Mouse (Mus musculus): ENCODE results near the gene Fadd. TPM values are rescaled to one million over a fixed set of nuclear protein-coding genes. Genes with fewer than 3 reads are reported as not detected.

Gene Fadd
- total and polyA plus RNA-seq, 2 experiments from 2014 or later = 5.2 to 10.6 TPM

DNA sequence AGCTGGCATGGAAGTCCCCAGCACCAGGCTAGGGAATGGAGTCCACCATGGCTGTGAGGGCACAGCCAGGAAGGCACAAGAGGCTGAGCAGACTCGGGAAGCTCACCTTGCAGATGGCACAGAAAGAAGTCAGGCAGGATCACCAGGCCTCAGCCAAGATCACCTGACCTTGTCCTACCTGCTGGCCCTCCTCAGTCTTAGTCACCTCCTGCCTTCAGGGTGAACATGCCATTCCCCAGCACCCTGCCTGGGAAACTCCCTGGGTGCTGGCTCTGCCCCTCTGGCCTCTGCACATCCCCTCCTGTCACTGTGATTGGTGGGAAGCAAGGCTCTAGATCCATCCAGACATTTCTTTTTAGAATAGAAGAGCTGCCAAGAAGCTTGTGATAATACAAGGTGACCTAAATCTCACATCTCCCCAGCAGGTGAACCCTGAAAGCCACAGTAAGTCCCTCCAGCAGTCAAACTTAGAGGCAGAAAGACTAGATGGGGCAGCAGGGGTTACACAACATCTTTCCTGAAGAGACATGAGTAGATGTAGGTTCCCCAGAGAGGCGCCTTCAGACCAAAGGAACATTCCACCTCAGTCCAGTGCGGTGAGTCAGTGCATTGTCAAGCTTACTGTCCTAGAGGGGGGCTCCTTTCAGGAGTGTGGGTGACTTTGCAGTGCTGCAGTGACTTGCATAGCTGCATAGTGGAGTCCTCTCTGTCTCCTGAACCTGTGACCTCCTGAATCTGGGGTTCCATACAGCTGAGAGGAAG is 15.2 kb downstream of the Fadd start:
- Histone ChIP-seq H3K4me2 (ENCODE audit: low read depth, low read length) (no peak overlapping the region), H3K9me3 (replicated peaks; ENCODE audit: control insufficient read depth, low read length) (no peaks in the 10 kb centered on the region), H3K36me3 (replicated peaks; ENCODE audit: control insufficient read depth, insufficient read depth, low read length) (no peaks in the 10 kb centered on the region), H3K27ac (ENCODE audit: low read depth) (no peak overlapping the region), H3K4me1 (ENCODE audit: control insufficient read depth, insufficient read depth) (peaks cover 17% of the 10 kb centered on the region), H3K27me3 (ENCODE audit: control insufficient read depth, insufficient read depth, low read length) (no peaks in the 10 kb centered on the region), H3K4me3 (ENCODE audit: low read depth, low read length) (no peak overlapping the region), H3K9ac (replicated peaks; ENCODE audit: low read depth, low read length) (no peak overlapping the region)
- ATAC-seq (ENCODE audit: insufficient read depth, low read depth) (no peak), DNase-seq (ENCODE audit: low spot score) (no peak)
- WGBS = 65% methylated on average over 3 of the region's 3 CpGs
- no peak for TF ChIP-seq CTCF (IDR thresholded peaks at IDR 0.05; ENCODE audit: low read depth)
- no peak for TF ChIP-seq EP300 (IDR thresholded peaks at IDR 0.05; ENCODE audit: low read depth)

DNA sequence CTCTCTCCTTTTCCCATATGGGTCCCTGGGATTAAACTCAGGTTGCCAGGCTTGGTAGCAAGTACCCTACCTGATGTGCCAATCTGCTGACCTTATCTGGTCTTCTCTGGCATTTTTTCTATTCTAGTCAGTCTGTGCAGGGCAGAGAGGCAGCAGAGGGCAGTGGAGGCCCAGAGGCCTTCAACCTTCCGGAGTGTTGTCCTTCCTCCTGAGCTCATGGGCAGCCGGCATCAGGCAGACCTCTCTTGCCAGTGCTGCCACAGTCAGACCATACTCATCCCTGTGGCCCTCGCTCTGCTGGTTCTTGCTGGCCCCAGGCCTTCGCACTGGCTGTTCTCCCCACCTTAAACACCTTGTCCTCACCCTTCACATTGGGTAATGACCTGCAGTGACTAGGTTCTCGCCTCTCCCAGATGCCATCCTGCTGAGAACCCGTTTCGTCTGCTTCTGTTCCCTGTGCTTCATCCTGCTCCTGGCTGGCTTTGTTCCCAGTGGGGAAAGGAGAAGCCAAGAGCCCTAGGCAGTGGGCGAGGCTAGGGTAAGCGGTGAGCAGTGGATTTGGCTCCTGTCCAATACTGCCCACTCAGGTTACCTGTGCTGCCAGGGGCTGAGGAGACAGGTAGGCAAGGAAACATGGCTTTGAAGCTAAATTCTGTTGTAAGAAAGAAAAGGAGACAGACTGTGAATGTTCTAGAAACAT is 18.7 kb downstream of the Fadd start:
- H3K4me1 ChIP-seq (ENCODE audit: control insufficient read depth, insufficient read depth) = peaks cover 5% of the 10 kb centered on the region
- no peak overlapping the region for H3K4me2 ChIP-seq (ENCODE audit: low read depth, low read length)
- 41% methylated on average over 9 of the region's 9 CpGs for WGBS
- H3K27ac ChIP-seq (ENCODE audit: low read depth) = no peak overlapping the region
- DNase-seq (ENCODE audit: low spot score) = no peak
- no peak overlapping the region for H3K9ac ChIP-seq (replicated peaks; ENCODE audit: low read depth, low read length)
- H3K4me3 ChIP-seq (ENCODE audit: low read depth, low read length) = no peak overlapping the region
- ATAC-seq (ENCODE audit: insufficient read depth, low read depth) = peak; percentile 27; the same call in 1 of the 2 replicates
- no peaks in the 10 kb centered on the region for H3K9me3 ChIP-seq (replicated peaks; ENCODE audit: control insufficient read depth, low read length)
- H3K27me3 ChIP-seq (ENCODE audit: control insufficient read depth, insufficient read depth, low read length) = no peaks in the 10 kb centered on the region
- TF ChIP-seq CTCF (IDR thresholded peaks at IDR 0.05; ENCODE audit: low read depth) (peak; percentile 14; the same call in 1 of the 2 replicates), EP300 (IDR thresholded peaks at IDR 0.05; ENCODE audit: low read depth) (no peak)
- no peaks in the 10 kb centered on the region for H3K36me3 ChIP-seq (replicated peaks; ENCODE audit: control insufficient read depth, insufficient read depth, low read length)

DNA sequence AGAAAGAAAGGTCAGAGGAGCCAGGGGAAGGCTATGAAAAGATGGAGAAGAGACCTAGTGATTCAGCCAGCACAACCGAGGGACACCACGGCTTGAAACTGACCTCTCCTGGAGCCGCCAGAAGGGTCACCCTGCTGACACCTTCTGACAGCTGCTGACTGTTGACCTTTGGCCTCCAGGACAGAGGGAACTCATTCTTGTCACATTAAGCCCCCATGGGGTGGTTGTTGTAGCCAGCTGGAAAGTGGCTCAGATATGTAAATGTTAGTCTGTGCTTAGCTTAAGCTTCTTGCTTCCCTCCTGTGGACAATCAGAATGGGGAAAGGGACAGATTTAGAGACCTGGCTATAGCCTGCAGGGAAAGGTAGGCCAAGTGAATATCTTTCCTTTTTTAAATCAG is 20.2 kb downstream of the Fadd start:
- TF ChIP-seq EP300 (IDR thresholded peaks at IDR 0.05; ENCODE audit: low read depth) = no peak
- no peak for TF ChIP-seq CTCF (IDR thresholded peaks at IDR 0.05; ENCODE audit: low read depth)
- H3K4me2 ChIP-seq (ENCODE audit: low read depth, low read length) = no peak overlapping the region
- DNase-seq (ENCODE audit: low spot score) (no peak), ATAC-seq (ENCODE audit: insufficient read depth, low read depth) (no peak)
- H3K9ac ChIP-seq (replicated peaks; ENCODE audit: low read depth, low read length) = no peak overlapping the region
- H3K4me3 ChIP-seq (ENCODE audit: low read depth, low read length) = no peak overlapping the region
- H3K27ac ChIP-seq (ENCODE audit: low read depth) = no peak overlapping the region
- 38% methylated on average over 3 of the region's 3 CpGs for WGBS
- no peaks in the 10 kb centered on the region for H3K9me3 ChIP-seq (replicated peaks; ENCODE audit: control insufficient read depth, low read length)
- peaks cover 5% of the 10 kb centered on the region for H3K4me1 ChIP-seq (ENCODE audit: control insufficient read depth, insufficient read depth)
- H3K36me3 ChIP-seq (replicated peaks; ENCODE audit: control insufficient read depth, insufficient read depth, low read length) = no peaks in the 10 kb centered on the region
- no peaks in the 10 kb centered on the region for H3K27me3 ChIP-seq (ENCODE audit: control insufficient read depth, insufficient read depth, low read length)

DNA sequence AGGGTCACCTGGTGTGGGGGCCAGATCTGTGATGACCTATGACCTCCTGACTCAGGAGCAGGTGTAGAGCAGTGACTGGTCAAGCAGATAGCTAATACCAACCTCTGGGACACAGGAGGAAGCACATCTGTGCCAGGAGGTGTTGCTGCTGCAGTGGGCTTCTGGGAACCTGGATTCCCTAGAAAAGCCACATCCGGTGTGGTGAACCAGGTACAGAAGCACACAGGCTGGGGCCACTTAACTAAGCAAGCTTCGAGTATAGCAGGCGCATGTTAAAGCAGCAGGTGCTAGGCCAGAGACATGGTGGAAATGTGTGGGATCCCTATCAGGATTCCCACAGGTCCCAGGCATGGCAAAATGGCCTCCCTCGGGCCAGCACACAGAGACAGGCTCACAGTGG is 21.7 kb downstream of the Fadd start:
- no peak for ATAC-seq (ENCODE audit: insufficient read depth, low read depth)
- no peak overlapping the region for H3K9ac ChIP-seq (replicated peaks; ENCODE audit: low read depth, low read length)
- 83% methylated on average over 4 of the region's 4 CpGs for WGBS

DNA sequence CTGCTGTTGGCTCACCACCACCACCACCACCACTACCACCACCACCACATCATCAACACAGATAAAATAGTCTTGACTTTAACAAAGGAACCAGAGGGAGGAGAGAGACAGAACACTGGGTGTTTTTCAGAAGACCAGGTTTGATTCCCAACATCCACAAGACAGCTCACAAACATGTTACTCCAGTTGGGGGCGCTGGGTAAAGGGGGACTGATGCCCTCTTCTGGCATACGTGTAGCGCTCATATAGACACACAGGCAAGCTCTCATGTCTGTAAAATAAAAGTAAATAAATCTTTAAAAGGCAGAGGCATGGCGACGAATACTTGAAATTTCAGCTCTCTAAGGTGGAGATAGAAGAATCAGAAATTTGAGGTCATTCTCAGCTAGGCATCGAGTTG is 23.7 kb downstream of the Fadd start:
- ATAC-seq (ENCODE audit: insufficient read depth, low read depth) = no peak
- WGBS = 57% methylated on average over 6 of the region's 6 CpGs
- Histone ChIP-seq H3K4me2 (ENCODE audit: low read depth, low read length) (no peak overlapping the region), H3K27ac (ENCODE audit: low read depth) (no peak overlapping the region), H3K27me3 (ENCODE audit: control insufficient read depth, insufficient read depth, low read length) (no peaks in the 10 kb centered on the region), H3K4me3 (ENCODE audit: low read depth, low read length) (no peak overlapping the region), H3K9me3 (replicated peaks; ENCODE audit: control insufficient read depth, low read length) (no peaks in the 10 kb centered on the region), H3K4me1 (ENCODE audit: control insufficient read depth, insufficient read depth) (peaks cover under 1% of the 10 kb centered on the region; the same call in 1 of the 2 replicates), H3K36me3 (replicated peaks; ENCODE audit: control insufficient read depth, insufficient read depth, low read length) (no peaks in the 10 kb centered on the region), H3K9ac (replicated peaks; ENCODE audit: low read depth, low read length) (no peak overlapping the region)
- no peak for DNase-seq (ENCODE audit: low spot score)
- TF ChIP-seq EP300 (IDR thresholded peaks at IDR 0.05; ENCODE audit: low read depth) = no peak
- 0 out of 2 replicates have a peak, but pooled peaks have one; percentile 11 for TF ChIP-seq CTCF (IDR thresholded peaks at IDR 0.05; ENCODE audit: low read depth)

More for the DNA sequence above, 21.7 kb downstream of the Fadd start:
- Histone ChIP-seq H3K4me2 (ENCODE audit: low read depth, low read length) (no peak overlapping the region), H3K9me3 (replicated peaks; ENCODE audit: control insufficient read depth, low read length) (no peaks in the 10 kb centered on the region), H3K36me3 (replicated peaks; ENCODE audit: control insufficient read depth, insufficient read depth, low read length) (no peaks in the 10 kb centered on the region), H3K27me3 (ENCODE audit: control insufficient read depth, insufficient read depth, low read length) (no peaks in the 10 kb centered on the region), H3K4me1 (ENCODE audit: control insufficient read depth, insufficient read depth) (peaks cover 5% of the 10 kb centered on the region), H3K27ac (ENCODE audit: low read depth) (no peak overlapping the region), H3K4me3 (ENCODE audit: low read depth, low read length) (no peak overlapping the region)
- TF ChIP-seq EP300 (IDR thresholded peaks at IDR 0.05; ENCODE audit: low read depth) (no peak), CTCF (IDR thresholded peaks at IDR 0.05; ENCODE audit: low read depth) (no peak)
- DNase-seq (ENCODE audit: low spot score) = no peak
